Mouse (Mus musculus): ENCODE data around the gene Tmem198. TPM values are rescaled to one million over a fixed set of nuclear protein-coding genes. Genes with fewer than 3 reads are reported as not detected.

The Tmem198 gene
- polyA plus RNA-seq, 1 experiment from 2014 or later, result not detected

GRCm38 (mm10) chr1:75507006-75507405 lies 27.7 kb downstream of the Tmem198 start, which contains the start of gene Inha:
Gene Inha, plus strand, starts transcription at chr1:75507077.
- Histone ChIP-seq H3K4me2 (ENCODE audit: low read depth, low read length) (peak within 1 kb of the TSS; percentile 74), H3K27me3 (ENCODE audit: insufficient read depth, low read length) (peaks cover 43% of the 10 kb centered on the region), H3K36me3 (replicated peaks; ENCODE audit: insufficient read depth, low read length) (no peaks in the 10 kb centered on the region), H3K4me1 (ENCODE audit: insufficient read depth) (peaks cover 4% of the 10 kb centered on the region; the same call in 1 of the 2 replicates), H3K27ac (ENCODE audit: low read depth) (peak within 1 kb of the TSS; percentile 75), H3K9ac (replicated peaks) (peak within 1 kb of the TSS; percentile 59), H3K4me3 (ENCODE audit: low read depth, low read length) (peak within 1 kb of the TSS; percentile 54), H3K9me3 (ENCODE audit: low read length) (no peaks in the 10 kb centered on the region)
- no peak for TF ChIP-seq CTCF (IDR thresholded peaks at IDR 0.05; ENCODE audit: low read depth)
- no peak for TF ChIP-seq EP300 (IDR thresholded peaks at IDR 0.05; ENCODE audit: low read depth)
- WGBS (ENCODE audit: insufficient replicate concordance), result 53% methylated on average over 10 of the region's 10 CpGs
- DNase-seq (no peak), ATAC-seq (no peak)

GRCm38 (mm10) chr1:75509586-75509985 lies 30.3 kb downstream of the Tmem198 start:
- ATAC-seq (no peak), DNase-seq (no peak)
- Histone ChIP-seq H3K4me1 (ENCODE audit: insufficient read depth) (peaks cover 4% of the 10 kb centered on the region; the same call in 1 of the 2 replicates), H3K4me3 (ENCODE audit: low read depth, low read length) (no peak overlapping the region), H3K27ac (ENCODE audit: low read depth) (no peak overlapping the region), H3K4me2 (ENCODE audit: low read depth, low read length) (no peak overlapping the region), H3K9me3 (ENCODE audit: low read length) (no peaks in the 10 kb centered on the region), H3K9ac (replicated peaks) (no peak overlapping the region), H3K27me3 (ENCODE audit: insufficient read depth, low read length) (peaks cover 34% of the 10 kb centered on the region), H3K36me3 (replicated peaks; ENCODE audit: insufficient read depth, low read length) (no peaks in the 10 kb centered on the region)
- TF ChIP-seq EP300 (IDR thresholded peaks at IDR 0.05; ENCODE audit: low read depth) (no peak), CTCF (IDR thresholded peaks at IDR 0.05; ENCODE audit: low read depth) (no peak)
- WGBS (ENCODE audit: insufficient replicate concordance), result 69% methylated on average over 20 of the region's 20 CpGs

- WGBS (ENCODE audit: insufficient replicate concordance), result 48% methylated on average over 5 of the region's 5 CpGs
- H3K4me2 ChIP-seq (ENCODE audit: low read depth, low read length), result no peak overlapping the region
- no peak for ATAC-seq
Observed at GRCm38 (mm10) chr1:75510154-75510553, 30.8 kb downstream of the Tmem198 start.

GRCm38 (mm10) chr1:75511437-75512210 lies 32.3 kb downstream of the Tmem198 start:
- no peak for ATAC-seq
- Histone ChIP-seq H3K4me2 (ENCODE audit: low read depth, low read length) (no peak overlapping the region), H3K36me3 (replicated peaks; ENCODE audit: insufficient read depth, low read length) (no peaks in the 10 kb centered on the region), H3K9me3 (ENCODE audit: low read length) (no peaks in the 10 kb centered on the region), H3K27me3 (ENCODE audit: insufficient read depth, low read length) (peaks cover 15% of the 10 kb centered on the region; the same call in 1 of the 2 replicates), H3K27ac (ENCODE audit: low read depth) (no peak overlapping the region), H3K9ac (replicated peaks) (no peak overlapping the region), H3K4me1 (ENCODE audit: insufficient read depth) (peaks cover 4% of the 10 kb centered on the region; the same call in 1 of the 2 replicates), H3K4me3 (ENCODE audit: low read depth, low read length) (no peak overlapping the region)
- no peak for DNase-seq
- TF ChIP-seq EP300 (IDR thresholded peaks at IDR 0.05; ENCODE audit: low read depth) (no peak), CTCF (IDR thresholded peaks at IDR 0.05; ENCODE audit: low read depth) (no peak)
- WGBS (ENCODE audit: insufficient replicate concordance), result 61% methylated on average over 4 of the region's 4 CpGs

More at GRCm38 (mm10) chr1:75510154-75510553, 30.8 kb downstream of the Tmem198 start:
- H3K9ac ChIP-seq (replicated peaks), result no peak overlapping the region
- peaks cover 4% of the 10 kb centered on the region; the same call in 1 of the 2 replicates for H3K4me1 ChIP-seq (ENCODE audit: insufficient read depth)
- no peak overlapping the region for H3K27ac ChIP-seq (ENCODE audit: low read depth)
- TF ChIP-seq EP300 (IDR thresholded peaks at IDR 0.05; ENCODE audit: low read depth) (no peak), CTCF (IDR thresholded peaks at IDR 0.05; ENCODE audit: low read depth) (no peak)
- no peaks in the 10 kb centered on the region for H3K9me3 ChIP-seq (ENCODE audit: low read length)
- no peak for DNase-seq
- H3K4me3 ChIP-seq (ENCODE audit: low read depth, low read length), result no peak overlapping the region
- no peaks in the 10 kb centered on the region for H3K36me3 ChIP-seq (replicated peaks; ENCODE audit: insufficient read depth, low read length)
- H3K27me3 ChIP-seq (ENCODE audit: insufficient read depth, low read length), result peaks cover 28% of the 10 kb centered on the region

GRCm38 (mm10) chr1:75512550-75512949 lies 33.2 kb downstream of the Tmem198 start:
- Histone ChIP-seq H3K9ac (replicated peaks) (no peak overlapping the region), H3K4me3 (ENCODE audit: low read depth, low read length) (no peak overlapping the region), H3K4me2 (ENCODE audit: low read depth, low read length) (no peak overlapping the region), H3K36me3 (replicated peaks; ENCODE audit: insufficient read depth, low read length) (no peaks in the 10 kb centered on the region), H3K4me1 (ENCODE audit: insufficient read depth) (peaks cover 4% of the 10 kb centered on the region; the same call in 1 of the 2 replicates), H3K9me3 (ENCODE audit: low read length) (no peaks in the 10 kb centered on the region), H3K27me3 (ENCODE audit: insufficient read depth, low read length) (0 out of 2 replicates have a peak, but pooled peaks cover 6% of the 10 kb centered on the region), H3K27ac (ENCODE audit: low read depth) (no peak overlapping the region)
- DNase-seq (no peak), ATAC-seq (no peak)
- TF ChIP-seq EP300 (IDR thresholded peaks at IDR 0.05; ENCODE audit: low read depth), result no peak
- 78% methylated on average over 3 of the region's 3 CpGs for WGBS (ENCODE audit: insufficient replicate concordance)

- Histone ChIP-seq H3K27me3 (ENCODE audit: insufficient read depth, low read length) (no peaks in the 10 kb centered on the region), H3K4me1 (ENCODE audit: insufficient read depth) (peaks cover 6% of the 10 kb centered on the region), H3K4me3 (ENCODE audit: low read depth, low read length) (no peak overlapping the region), H3K36me3 (replicated peaks; ENCODE audit: insufficient read depth, low read length) (no peaks in the 10 kb centered on the region), H3K9ac (replicated peaks) (no peak overlapping the region), H3K4me2 (ENCODE audit: low read depth, low read length) (no peak overlapping the region), H3K9me3 (ENCODE audit: low read length) (no peaks in the 10 kb centered on the region), H3K27ac (ENCODE audit: low read depth) (no peak overlapping the region)
- WGBS (ENCODE audit: insufficient replicate concordance), result 63% methylated on average over 15 of the region's 15 CpGs
- DNase-seq, result no peak
- no peak for ATAC-seq
- TF ChIP-seq EP300 (IDR thresholded peaks at IDR 0.05; ENCODE audit: low read depth) (no peak), CTCF (IDR thresholded peaks at IDR 0.05; ENCODE audit: low read depth) (no peak)
Observed at GRCm38 (mm10) chr1:75516703-75517380, 37.5 kb downstream of the Tmem198 start.
